Mouse (Mus musculus) layer of hippocampus, postnatal 25 days (tissue): ENCODE data around the gene Ncstn. TPM values are rescaled to one million over a fixed set of nuclear protein-coding genes. Genes with fewer than 3 reads are reported as not detected.
A peak's percentile ranks its signal among the peaks of the same experiment; 100 is the strongest.

Experiments
- DNase-seq, 2 experiments: peaks; one replicate each; pipeline ENCODE4 v3.0.0; 2022; ENCODE audit warnings: mixed read lengths in 2 of 2, low spot score in 1 of 2; ENCODE audit errors: extremely low spot score in 1 of 2
- total RNA-seq, 2 experiments: library from RNA; stranded (reverse); gene quantifications; 2 replicates each; pipeline ENCODE4 v1.2.3; 2021

Gene Ncstn
- total RNA-seq, 2 experiments from 2014 or later: 59.5 to 63.2 TPM

DNA sequence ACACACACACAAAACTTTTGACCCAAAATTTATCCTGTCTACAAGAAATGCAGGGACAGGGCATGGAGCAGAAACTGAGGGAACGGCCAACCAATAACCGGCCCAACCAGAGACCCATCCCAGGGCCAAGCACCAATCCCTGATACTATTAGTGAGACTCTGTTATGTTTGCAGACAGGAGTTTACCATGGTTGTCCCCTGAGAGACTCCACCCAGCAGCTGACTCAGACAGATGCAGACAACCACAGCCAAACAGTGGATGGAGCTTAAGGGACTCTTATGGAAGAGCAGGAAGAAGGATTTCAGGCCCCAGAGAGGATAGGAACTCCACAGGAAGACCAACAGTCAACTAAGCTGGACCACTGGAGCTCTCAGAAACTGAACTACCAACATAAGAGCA lies 52.7 kb downstream of the Ncstn start:
- DNase-seq: no peak

DNA sequence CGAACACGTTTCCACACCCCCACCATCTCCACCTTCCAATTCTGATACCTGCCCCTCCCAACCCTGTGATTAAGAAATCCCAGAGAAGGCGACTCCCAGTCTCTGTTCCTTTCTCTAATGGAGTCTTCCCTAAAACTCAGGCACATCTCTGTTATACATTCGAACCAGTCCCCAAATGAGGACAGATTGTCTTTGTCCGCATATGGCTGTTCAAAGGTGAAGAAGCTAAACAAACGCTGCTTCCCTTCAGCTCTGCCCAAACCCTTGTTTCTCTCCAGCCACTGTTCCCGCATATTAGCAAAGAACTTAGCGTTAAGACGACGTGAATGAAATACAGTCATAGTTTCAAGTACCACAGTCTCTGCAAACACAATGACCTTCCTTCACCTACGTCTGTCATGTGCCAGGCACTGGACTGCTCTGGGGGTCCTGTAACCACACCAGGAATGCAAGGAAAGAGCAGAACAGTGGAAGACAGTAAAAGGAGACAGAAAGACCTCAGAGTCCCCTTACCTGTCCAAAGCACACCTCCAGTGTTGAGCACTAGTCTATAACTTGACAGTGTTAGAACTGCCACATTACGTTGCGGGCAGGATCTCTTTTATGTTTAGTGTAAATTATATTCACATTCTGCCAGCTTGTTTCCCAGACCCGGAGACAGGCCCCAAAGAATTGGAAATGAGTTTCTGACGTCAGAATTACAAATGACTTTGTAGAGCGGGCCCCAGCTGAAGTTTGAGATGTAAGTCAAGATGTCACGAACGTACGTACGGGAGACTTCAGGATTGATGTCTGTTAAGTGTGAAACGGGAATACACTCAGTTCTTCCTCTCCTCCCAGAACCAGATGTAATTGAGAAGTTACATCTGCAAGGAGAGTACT lies 54.0 kb downstream of the Ncstn start, which contains the start of gene Vangl2:
Vangl2 (minus strand) TSS at position 51 of the 882 bp plus-strand sequence.
- DNase-seq: no peak

DNA sequence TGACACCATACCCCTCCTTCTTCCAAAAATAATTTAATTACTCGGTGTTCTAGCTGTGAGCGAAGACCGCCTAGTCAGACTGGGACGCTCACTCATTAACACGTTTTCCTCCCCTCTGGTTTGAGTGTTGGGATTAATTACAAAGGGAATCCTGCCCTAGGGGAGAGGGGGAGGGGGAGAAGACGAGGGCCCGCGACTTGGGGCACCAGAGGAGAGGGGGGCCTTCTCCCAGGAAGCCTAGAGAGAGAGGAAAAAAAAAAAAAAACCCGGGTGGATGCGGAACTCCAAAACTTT lies 54.8 kb downstream of the Ncstn start:
- no peak for DNase-seq

- DNase-seq: peak; percentile 83 to 93
Observed at GRCm38 (mm10) chr1:172027010-172027808, 55.4 kb downstream of the Ncstn start.

DNA sequence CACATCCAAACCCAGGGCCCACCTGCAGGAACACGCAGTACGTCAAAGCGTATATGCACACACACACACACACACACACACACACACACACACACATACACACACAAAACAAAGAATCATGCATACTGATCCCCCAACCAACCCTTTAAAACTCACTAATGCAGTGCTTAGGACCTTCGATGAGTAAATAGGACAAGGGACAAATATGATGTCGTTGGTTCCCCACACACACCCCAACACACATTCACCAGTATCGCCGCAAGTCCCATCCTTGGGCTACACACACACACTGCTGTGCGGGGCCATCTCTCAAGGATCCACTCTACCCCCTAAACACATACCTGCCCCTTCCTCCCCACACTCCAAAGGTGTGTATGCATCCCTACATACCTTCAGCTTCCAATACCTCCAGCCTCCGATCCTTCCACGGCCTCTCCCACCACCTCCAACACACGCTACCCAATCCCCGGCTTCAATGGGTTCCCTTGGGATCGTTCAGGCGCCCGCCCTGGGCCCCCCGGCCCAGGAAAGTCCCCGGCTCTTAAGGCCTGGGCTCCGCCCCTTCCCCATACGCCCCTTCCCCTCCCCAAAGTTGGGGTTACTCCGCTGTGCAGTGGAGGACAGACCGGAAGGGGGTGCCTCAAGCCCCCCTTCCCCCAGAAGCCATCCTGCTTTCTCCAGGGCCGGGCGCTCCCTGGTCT lies 56.2 kb downstream of the Ncstn start:
- DNase-seq: no peak

GRCm38 (mm10) chr1:172025201-172025904 lies 57.2 kb downstream of the Ncstn start:
- no peak for DNase-seq

GRCm38 (mm10) chr1:172024140-172024895 lies 58.3 kb downstream of the Ncstn start:
- no peak for DNase-seq

DNA sequence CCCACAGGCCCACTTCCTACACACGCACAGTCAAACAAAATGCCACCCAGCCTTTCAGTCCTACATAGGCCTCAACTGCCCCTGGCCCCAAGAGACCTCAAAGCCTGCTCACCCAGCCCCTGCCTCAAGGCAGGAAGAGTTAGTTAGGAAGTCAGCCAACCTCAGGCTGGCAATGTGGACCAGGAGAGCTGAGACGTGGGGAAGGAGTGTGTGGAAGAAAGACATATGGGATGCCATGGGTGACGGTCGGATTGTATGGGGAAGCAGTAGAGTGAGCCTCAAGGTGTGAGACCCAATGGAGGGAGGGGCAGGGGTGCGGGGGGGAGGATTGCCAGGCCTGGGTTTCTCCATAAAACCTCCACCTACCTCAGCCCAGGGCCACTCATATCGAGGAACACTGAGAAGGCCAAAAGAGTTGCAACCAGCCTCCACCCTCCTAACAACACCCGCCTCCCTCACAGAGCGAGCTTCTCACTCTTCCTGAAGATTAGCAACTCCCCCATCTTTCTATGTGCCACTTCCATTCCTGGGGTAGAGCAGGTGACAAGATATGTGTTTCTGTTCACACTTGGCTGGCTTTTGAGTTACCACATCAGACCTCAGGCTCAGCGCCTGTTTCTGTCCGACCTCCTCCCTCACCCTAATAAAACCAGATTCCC lies 62.6 kb downstream of the Ncstn start:
- DNase-seq: no peak

DNA sequence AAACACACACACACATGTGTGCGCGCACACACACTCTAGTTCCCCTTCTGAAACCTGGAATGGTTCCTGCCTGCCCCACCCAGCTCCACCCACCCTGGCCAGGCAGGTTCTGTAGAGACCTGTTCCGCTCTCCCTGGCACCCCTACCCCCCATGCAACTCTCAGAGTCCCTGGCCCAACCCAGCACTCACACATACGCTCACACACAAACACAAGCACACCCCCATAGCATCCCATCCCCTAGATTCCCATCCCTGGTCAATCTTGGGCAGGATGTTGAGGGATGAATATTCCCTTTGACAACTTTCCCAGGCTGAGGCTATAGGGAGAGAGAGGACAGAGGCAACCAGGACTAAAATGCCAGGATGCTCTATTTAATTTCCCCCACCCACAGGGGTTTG lies 63.3 kb downstream of the Ncstn start:
- no peak for DNase-seq

- DNase-seq: no peak
Observed at GRCm38 (mm10) chr1:172018336-172019311, 64.0 kb downstream of the Ncstn start.

DNA sequence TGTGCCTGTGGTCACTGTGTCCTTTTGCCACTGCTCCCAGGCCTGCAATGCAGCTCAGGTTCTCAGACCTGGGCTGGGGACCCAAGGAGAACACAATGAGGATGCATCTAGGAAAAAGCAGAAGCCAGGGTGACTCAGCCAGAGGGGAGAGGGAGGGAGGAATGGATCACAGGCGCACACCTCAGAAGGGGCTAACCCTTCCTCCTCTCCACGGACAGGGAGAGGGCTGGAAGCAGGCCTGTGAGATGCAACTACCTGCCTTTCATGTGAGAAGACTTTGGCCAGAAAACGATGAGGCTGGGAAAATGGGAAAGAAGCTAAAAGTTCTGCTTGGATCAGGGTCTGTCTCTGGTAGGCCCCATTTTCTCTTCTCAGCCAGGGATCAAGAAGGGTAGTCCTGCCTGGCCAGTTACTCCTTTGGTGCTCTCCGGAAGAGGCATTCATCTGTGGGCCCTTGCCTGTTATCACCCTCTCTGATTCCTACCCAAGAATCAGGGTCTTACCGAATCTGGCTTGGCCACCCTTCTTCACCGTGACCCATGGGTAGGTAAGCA lies 65.0 kb downstream of the Ncstn start:
- DNase-seq: no peak

DNA sequence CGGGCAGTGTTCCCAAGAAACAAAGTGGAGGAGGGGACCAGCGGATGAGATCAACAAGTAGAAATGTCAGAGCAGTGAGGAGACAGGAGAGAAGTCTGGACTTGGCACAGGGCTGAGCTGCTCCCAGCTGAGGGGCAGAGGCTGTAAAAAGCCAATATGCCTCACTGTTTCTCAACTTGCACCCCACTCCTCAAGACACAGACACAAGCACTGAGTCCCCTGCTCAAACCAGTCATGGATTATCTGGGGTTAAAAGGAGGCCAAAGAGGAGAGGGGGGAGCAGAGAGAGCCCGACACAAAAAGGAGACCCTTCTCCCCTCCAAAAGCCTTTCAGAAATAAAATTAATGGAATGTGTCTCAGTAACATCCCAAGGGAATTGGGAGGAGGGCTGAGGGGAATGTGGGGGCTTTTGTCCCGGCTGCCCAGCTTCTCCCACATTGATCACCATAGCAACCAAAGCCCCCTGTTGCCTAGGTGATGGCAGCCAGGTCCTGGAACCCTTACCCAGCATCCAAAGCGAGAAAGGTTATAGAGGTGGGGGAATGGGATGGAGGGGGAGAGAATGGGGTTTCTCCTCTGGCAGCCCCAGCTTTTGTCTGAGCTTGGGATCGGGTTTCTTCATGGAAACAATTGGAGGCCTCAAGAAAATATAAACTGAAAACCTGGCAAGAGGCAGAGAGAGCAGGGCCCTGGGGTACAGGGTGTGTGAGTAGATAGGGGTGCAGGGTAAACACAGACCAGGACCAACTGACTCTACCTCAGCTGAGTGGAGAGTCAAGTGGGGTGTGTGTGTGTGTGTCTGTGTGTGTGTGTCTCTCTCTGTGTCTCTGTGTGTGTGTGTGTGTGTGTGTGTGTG lies 65.7 kb downstream of the Ncstn start:
- DNase-seq: no peak

DNA sequence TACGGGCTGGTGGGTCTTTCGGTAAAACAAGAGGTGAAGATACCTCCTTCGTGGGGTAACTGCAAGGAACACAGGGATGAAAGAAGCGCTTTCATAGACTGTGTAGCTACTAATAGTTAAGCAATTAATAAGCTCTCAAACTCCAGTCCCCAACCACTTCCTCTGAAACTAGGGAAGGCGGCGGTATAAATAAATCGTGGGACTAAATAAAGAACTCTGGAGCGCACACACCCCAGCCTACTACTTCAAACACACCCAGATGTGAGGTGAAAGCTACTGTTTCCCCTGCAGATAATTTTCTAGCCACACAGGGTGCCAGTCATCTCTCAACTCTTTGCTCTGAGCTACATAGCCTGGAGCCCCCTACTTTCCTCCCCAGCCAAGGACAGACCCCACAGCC lies 66.6 kb downstream of the Ncstn start:
- no peak for DNase-seq
